Mouse (Mus musculus) liver, postnatal 0 days (tissue): ENCODE results near the gene Rhox12.
A peak's percentile ranks its signal among the peaks of the same experiment; 100 is the strongest.

Experiments used
- CTCF ChIP-seq: sonication (generic); IDR thresholded peaks from 2 replicates; pipeline ENCODE4 v1.5.1; 2016; ENCODE audit warnings: antibody characterized with exemption, low read depth
- EP300 ChIP-seq: IDR thresholded peaks from 2 replicates; pipeline ENCODE4 v1.6.1; 2016; ENCODE audit warnings: antibody characterized with exemption, low read depth, mild to moderate bottlenecking

DNA sequence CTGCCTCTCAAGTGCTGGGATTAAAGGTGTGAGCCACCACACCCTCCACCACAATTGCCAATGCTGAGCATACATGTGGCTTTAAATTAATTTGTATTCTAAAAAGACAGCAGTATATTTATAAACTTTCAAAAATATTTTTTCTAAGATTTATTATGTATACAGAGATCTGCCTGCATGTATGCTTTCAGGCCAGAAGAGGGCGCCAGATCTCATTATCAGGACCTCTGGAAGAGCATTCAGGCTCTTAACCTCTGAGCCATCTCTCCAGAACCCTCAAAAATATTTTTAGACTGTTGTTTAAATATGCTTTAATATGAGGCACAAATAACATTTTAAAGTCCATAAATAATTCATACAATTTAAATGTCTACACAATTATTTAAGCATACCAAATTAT lies 49.2 kb downstream of the Rhox12 start:
- TF ChIP-seq EP300 (no peak), CTCF (peak; percentile 49)
